Mouse (Mus musculus) splenic B cell, adult 2 months (primary cell): ENCODE measurements at regions not wholly inside any gene's neighbourhood (a gene's known extent, or its start where the extent isn't known, plus 50 kb on each side); places are given as distances from the start of the nearest gene placed in this dataset.
"Not testable (repeated sequence)": the region's sequence is repeated elsewhere in the genome, so short reads cannot be mapped to it uniquely, and the experiment has no call there.

Source experiments
- DNase-seq: peaks from one replicate; pipeline ENCODE4 v3.0.0-alpha.2; 2011; ENCODE audit warnings: low read depth, low spot score
- H3K27me3 ChIP-seq: 2 replicates; pipeline ENCODE4 v1.6.1; 2012; ENCODE audit warnings: mild to moderate bottlenecking, low read length, moderate library complexity, mixed read lengths; ENCODE audit not compliant: control insufficient read depth, poor library complexity, insufficient read depth, severe bottlenecking
- H3K36me3 ChIP-seq: 2 replicates; pipeline ENCODE4 v1.6.1; 2012; ENCODE audit warnings: mild to moderate bottlenecking, low read length, moderate library complexity, mixed read lengths; ENCODE audit not compliant: control insufficient read depth, poor library complexity, insufficient read depth, severe bottlenecking

DNA sequence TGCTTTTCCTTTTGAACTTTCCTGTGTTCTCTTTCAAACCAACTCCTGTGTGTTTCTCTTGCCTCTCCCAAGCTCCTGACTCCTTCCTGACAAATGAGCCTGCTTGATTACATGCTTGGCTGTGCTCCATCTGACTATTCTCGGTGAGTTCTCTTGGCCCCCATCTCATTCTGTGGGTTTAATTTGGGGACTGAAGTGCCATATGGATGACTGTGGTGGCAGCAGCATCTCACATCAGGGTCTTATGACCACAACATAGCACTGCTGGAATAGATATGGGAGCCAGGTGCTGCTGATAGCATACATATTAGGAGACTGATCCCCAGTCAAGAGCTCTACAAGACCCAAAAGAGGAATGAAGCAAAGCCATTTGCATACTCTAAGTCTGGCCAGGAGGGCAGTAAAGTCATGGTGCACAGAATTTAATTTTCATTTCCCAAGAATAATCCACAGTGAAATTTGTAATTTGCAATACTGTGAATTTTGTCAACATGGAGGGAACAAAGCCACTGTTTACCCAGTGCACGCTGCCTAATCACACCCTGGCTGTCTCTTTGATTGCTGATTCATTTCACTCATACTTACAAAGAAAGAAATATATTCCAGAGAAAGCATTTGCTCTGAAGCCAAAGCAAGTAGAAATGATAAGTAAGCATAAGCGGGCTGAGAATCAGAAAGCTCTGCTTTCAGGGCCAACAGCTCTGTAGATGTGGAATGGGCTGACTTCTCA lies 1478.4 kb upstream of the Gm7489 start:
- DNase-seq: no peak
- H3K27me3 ChIP-seq: no peaks in the 10 kb centered on the region
- H3K36me3 ChIP-seq: no peaks in the 10 kb centered on the region

DNA sequence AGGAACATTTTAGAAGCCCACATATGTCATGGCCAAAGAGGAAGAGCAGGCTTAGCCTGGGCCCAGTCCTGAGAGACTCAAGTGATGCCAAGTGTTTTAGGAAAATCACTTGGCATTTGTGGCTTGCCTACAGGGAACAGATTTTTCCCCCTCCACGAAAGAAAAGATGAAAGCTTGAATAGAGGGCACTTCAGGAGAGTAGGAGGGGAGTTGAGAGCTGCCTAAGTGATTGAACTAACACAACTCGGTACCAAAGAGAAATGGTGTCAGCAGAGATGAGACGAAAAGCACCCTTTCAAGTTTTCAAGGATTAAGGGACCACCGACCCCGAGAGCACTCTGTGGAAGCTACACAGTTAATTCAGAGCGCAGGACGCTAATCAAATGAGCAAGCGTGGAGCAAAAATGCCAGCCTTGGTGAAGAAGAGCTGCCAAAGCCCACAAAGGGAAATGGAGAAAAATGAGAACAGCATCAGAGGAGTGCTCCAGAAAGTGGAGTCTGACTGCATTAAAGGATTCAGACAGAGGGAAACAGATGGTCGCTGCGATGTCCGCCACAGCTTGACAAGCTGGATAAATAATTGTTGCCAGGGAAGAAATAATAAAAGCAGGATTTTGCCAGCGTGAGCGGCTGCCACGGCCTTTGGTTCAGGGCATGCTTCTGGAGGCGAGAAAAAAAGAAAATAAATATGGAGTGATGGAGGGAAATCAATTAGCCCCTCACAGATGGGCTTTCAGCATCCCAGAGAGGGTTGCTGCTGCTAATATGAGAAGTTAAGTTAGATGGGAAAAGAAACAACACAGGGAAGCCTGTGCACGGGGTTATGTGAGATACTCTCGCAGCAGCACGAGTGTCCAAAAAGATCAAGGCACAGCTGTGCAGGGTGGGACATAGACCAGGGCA lies 1471.6 kb upstream of the Gm7489 start:
- Histone ChIP-seq H3K36me3 (no peaks in the 10 kb centered on the region), H3K27me3 (no peaks in the 10 kb centered on the region)
- no peak for DNase-seq

DNA sequence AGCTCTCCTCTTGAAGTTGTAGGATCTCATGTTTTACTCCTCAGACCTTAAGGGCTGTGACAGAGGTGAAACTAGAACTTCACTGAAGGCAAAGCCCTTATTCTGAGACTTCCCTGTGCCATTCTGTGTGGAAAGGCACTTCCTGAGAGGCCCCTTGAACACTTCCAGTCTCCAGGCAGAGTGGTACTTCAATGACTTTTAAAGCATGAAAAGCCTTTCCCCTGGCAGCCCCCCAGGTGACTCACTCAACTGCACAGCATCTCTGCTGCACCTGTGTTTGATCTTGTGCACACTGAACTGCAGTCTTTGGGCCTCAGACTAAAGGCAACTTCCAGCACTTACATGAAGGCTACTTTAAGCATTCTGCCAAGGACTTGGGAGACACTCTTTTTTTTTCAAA lies 1458.7 kb upstream of the Gm7489 start:
- DNase-seq: no peak
- H3K27me3 ChIP-seq: no peaks in the 10 kb centered on the region
- H3K36me3 ChIP-seq: no peaks in the 10 kb centered on the region

DNA sequence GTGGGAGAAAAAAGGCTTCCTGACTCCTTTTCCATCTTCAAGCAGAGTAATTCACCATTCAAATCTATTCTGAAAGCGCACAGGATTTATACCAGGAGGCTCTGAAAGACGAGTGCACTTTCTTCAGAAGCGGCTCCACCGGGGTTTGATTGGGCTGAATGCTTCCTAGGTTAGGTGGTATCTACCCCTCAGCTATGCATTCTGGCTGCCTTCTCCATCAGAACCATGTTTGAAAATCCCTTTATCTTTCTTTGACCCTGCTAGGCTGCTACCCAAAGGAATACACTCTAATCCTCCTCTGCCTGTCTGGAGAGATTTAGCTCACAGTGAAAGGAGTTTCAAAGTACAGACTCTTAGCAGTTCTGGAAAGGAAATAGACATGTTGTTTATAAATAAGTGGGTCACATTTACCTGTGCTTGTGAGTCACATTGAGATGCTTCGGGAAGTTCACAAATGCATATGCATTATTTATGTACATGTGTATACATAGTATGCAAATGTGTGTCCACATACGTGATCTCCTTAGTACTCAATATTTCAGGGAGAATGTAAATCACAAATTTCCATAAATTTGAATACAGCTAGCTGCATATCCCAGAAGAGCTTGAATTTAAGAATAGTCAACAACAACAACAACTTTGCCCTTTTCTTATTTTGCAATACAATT lies 1454.1 kb upstream of the Gm7489 start:
- no peaks in the 10 kb centered on the region for H3K36me3 ChIP-seq
- DNase-seq: no peak
- no peaks in the 10 kb centered on the region for H3K27me3 ChIP-seq

DNA sequence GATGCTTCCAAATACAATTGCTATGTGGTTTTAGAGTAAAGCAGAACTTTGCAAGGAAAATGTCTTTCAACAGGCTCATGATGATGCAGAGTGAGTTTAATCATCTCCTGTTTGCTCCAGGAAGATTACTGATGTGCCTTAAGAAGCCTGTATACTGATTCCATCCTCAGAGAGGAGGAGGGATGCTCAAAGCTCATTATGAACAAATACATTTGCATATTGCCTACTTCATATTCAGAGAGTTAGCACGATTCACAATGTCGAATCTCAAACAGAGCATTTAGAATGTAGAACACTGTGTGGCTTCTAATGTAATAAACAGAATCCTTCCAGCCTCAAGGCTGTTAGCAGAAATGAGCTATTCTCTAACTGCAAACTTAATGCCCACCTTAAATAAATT lies 1451.1 kb upstream of the Gm7489 start:
- DNase-seq: no peak
- no peaks in the 10 kb centered on the region for H3K36me3 ChIP-seq
- no peaks in the 10 kb centered on the region for H3K27me3 ChIP-seq

DNA sequence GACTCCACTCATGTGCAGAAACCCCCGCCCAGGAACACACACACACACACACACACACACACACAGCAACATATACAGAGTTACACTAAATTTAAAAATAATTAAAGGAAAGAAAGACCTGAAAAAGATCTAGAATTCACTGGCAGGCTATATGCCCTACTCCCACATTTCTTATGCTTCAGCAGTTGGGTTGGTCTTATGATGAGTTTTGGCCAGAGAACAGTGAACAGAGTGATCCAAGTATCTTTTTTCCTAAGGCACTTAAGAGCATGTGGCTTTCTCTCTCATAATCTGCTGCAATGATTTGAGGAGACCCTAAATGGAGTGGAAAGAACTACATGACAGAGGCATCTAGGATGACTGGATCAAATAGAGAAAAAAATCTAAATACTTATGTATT lies 1446.3 kb upstream of the Gm7489 start:
- Histone ChIP-seq H3K27me3 (no peaks in the 10 kb centered on the region), H3K36me3 (no peaks in the 10 kb centered on the region)
- DNase-seq: no peak

DNA sequence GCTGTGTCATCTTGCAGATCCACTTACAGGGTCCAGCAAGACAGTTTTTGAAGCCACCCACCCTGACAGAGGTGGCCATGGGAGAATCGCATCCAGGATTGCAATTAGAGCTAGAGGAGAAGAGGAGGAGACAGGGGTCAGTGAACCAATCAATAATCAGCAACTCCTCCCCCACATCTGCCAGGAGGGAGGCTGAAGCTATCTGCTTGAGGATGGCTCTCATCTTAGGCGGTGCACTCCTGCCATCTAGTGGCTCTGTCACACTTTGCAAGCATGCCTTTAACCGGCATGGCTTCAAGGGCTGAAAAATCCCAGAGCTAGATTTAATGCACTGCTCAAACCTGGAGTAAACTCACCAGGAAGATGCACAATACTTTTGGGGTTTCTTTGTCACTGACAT lies 1425.9 kb upstream of the Gm7489 start:
- peak; percentile 58 for DNase-seq
- Histone ChIP-seq H3K27me3 (no peaks in the 10 kb centered on the region), H3K36me3 (no peaks in the 10 kb centered on the region)

DNA sequence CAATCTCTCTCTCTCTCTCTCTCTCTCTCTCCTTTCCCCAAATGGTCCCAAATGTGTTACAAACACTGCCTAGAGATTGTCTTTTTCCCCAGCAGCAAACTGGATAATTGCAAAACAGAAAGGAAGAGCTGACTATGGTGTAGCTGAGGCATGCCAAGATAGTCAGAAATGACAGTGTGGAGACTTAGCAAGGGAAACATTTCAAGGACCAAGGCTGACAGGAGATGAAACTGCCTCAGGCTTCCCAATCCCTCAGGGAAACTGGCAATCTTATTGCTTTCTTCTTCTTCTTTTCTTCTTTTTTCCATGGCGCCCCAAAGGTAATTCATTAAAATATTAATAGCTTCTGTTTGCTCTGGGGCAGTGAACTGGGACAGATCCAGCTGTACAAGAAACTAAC lies 1425.4 kb upstream of the Gm7489 start:
- Histone ChIP-seq H3K36me3 (no peaks in the 10 kb centered on the region), H3K27me3 (no peaks in the 10 kb centered on the region)
- no peak for DNase-seq

DNA sequence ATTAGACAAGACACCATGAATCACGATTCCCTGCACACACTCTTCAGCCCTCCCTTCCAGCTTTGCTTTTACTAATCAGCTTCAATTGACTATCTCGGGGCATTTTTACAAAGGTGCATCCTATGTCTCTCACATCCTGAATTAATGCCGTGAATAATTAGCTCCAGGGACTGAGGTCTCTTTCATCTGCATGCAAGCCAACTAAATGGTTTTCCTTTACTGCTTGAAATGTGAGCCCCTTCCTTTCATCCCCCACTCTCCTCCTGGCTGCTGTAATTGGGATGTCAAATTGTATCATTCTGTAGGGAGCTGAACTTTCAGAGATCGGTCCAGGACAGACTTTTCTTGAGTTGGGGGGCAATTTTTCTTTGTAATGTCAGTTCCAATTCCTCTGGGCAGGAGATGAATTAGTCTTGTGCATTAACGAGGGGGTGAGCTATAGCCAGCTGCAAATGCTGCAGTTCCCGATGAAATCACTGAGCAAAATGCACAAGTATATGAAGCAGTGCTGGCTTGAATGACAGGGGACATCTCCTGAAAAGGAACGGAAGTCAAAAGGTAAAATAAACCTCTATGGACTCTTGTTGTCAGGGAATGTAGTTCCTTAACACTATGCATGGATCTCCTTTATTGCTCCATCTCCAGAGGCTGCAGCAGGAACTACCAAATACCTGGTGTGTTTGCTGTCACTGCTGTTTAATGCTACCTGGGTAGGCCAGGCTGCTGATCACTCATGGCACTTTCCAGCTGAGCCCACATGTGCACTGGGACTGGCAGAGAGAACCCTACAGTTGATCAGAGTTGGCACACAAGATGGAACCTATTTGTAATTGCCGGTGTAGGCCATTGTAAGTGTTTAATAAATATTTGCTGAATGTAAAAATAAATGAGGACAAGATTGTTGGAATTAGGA lies 1420.2 kb upstream of the Gm7489 start:
- no peak for DNase-seq

DNA sequence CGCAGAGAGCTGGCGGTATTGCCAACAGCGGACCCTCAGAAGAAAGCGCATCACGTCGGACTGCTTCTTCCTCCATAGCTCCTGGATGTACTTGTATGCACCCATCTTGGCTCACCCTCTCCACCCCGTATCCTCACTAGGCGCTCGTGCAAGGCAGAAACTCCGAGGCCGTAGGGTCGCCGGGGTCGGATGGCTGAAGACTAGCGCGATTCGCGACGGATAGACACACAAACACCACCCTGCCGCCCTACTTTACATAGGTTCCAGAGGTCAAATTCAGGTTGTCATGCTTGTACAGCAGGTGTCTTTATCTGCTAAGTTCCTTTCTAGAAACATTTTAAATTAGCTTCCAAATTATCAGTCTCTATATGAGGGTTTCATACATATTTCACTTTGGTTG lies 1406.6 kb upstream of the Gm7489 start:
- not testable (repeated sequence) for DNase-seq, H3K36me3 ChIP-seq, H3K27me3 ChIP-seq

More for the DNA sequence above, 1420.2 kb upstream of the Gm7489 start:
- no peaks in the 10 kb centered on the region for H3K27me3 ChIP-seq
- H3K36me3 ChIP-seq: no peaks in the 10 kb centered on the region

DNA sequence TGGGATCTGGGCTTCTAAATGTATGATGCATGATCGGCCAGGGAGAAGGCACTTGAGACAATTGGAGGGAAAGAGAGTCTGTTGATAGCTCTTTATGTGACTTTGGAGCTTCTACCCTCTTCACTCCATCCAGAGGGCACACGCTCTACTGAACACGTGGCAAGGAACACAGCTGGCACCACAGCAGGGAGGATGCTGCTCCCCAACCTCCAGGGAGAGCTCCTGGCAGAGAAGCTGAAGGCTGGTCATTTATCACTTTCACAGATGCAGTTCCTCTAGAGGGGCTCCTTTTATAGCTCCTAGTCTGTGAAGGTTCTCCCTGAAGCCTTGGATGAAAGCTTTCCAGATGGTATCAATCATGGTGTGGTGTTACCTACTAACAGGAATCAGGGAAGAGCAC lies 1403.9 kb upstream of the Gm7489 start:
- Histone ChIP-seq H3K27me3 (no peaks in the 10 kb centered on the region), H3K36me3 (no peaks in the 10 kb centered on the region)
- DNase-seq: no peak

DNA sequence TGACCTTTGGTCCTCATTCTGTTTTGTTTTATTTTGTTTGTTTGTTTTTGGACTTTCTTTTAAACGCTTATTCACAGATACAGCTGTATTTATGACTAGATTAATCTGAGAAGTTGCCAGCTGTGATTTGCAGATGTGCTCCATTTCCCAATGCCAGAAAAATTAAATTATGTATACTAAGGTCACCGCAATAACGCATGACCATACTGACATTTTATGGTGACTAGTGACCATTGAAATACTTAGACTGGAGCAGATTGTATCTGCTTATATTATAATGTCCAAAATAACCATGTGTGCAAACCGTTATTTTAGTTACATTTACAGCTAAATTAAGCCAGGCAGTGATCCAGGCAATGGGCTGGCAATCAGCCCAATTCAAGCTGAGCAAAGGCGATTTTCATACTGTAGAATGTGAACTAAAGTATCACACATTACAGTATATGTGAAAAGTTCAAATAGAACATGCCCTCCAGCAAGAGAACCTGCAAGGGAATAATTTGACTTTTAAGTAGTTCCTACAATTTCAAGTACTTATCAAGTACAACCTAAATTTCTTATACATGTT lies 1401.0 kb upstream of the Gm7489 start:
- DNase-seq: no peak
- no peaks in the 10 kb centered on the region for H3K27me3 ChIP-seq
- no peaks in the 10 kb centered on the region for H3K36me3 ChIP-seq

DNA sequence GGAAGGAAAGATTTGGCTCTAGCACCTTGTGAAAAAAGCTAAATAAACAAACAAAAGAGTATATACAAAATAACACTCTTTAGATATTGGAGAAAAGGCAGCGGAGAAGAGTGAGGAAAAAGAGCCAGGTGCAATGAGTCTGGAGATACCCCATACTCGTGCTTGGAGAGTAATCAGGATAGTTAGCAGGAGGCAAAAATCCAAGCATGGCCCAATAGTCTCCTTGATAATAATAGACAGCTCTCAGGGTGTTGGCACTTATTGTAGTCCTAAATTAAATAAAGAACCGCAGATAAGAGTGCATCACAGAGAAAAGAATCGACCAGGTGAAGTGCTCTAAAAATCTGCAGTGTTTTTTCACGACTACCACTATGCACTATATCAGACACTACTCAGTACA lies 1400.4 kb upstream of the Gm7489 start:
- H3K27me3 ChIP-seq: no peaks in the 10 kb centered on the region
- H3K36me3 ChIP-seq: no peaks in the 10 kb centered on the region
- DNase-seq: no peak

DNA sequence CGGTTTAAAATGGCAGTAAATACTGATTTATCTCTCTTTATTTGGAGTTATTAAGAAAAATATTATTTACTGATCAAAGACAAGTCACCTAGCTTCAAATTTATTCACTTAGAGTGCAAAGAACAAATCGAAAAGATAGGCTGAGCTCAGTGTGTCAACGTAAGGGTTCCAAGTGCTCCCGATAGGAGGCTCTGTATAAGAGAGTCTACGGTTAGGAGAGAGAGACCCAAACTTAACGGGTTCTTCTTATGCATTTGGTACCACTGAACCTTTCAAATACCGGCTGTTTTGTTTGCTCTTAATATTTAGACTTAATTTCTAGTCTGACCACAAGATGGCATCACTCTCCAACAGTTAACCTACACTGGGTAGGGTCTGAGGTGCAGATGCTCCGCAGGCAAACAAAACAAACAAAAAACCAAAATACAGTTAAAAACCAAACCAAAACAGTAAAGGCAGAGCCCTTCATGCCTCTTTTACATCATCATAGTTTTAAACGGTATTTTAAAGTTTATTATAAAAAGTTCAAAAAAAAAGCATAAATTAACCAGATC lies 1379.4 kb upstream of the Gm7489 start:
- H3K27me3 ChIP-seq: no peaks in the 10 kb centered on the region
- peak; percentile 63 for DNase-seq
- H3K36me3 ChIP-seq: no peaks in the 10 kb centered on the region
